Mouse (Mus musculus): ENCODE measurements around the gene Ttc7. TPM values are rescaled to one million over a fixed set of nuclear protein-coding genes. Genes with fewer than 3 reads are reported as not detected.

Gene Ttc7
- polyA plus RNA-seq, 1 experiment from 2014 or later = 3.6 TPM

- peaks cover 19% of the 10 kb centered on the region for H3K4me1 ChIP-seq (ENCODE audit: insufficient read depth)
- no peak overlapping the region for H3K9ac ChIP-seq
- H3K27me3 ChIP-seq (ENCODE audit: insufficient read depth, low read length) = no peaks in the 10 kb centered on the region
- no peaks in the 10 kb centered on the region for H3K36me3 ChIP-seq (ENCODE audit: insufficient read depth)
- H3K4me3 ChIP-seq (ENCODE audit: low read depth, low read length) = no peak overlapping the region
- ATAC-seq (ENCODE audit: insufficient read depth) (no peak), DNase-seq (no peak)
- no peak overlapping the region for H3K4me2 ChIP-seq
- 61% methylated on average over 8 of the region's 8 CpGs for WGBS
- no peak overlapping the region for H3K27ac ChIP-seq (ENCODE audit: low read depth)
- no peak for TF ChIP-seq CTCF (IDR thresholded peaks at IDR 0.05; ENCODE audit: low read depth)
- no peaks in the 10 kb centered on the region for H3K9me3 ChIP-seq (ENCODE audit: low read depth, low read length)
Observed at GRCm38 (mm10) chr17:87355456-87355855, 72.8 kb downstream of the Ttc7 start.

GRCm38 (mm10) chr17:87356261-87356660 lies 73.6 kb downstream of the Ttc7 start:
- no peaks in the 10 kb centered on the region for H3K27me3 ChIP-seq (ENCODE audit: insufficient read depth, low read length)
- TF ChIP-seq CTCF (IDR thresholded peaks at IDR 0.05; ENCODE audit: low read depth) = no peak
- no peaks in the 10 kb centered on the region for H3K36me3 ChIP-seq (ENCODE audit: insufficient read depth)
- no peak overlapping the region for H3K4me2 ChIP-seq
- no peak overlapping the region for H3K27ac ChIP-seq (ENCODE audit: low read depth)
- H3K9me3 ChIP-seq (ENCODE audit: low read depth, low read length) = no peaks in the 10 kb centered on the region
- H3K9ac ChIP-seq = no peak overlapping the region
- H3K4me3 ChIP-seq (ENCODE audit: low read depth, low read length) = no peak overlapping the region
- WGBS = 72% methylated on average over 5 of the region's 5 CpGs
- DNase-seq = no peak
- no peak for ATAC-seq (ENCODE audit: insufficient read depth)
- H3K4me1 ChIP-seq (ENCODE audit: insufficient read depth) = peaks cover 11% of the 10 kb centered on the region

GRCm38 (mm10) chr17:87357506-87357905 lies 74.8 kb downstream of the Ttc7 start:
- Histone ChIP-seq H3K4me1 (ENCODE audit: insufficient read depth) (no peaks in the 10 kb centered on the region), H3K4me2 (no peak overlapping the region), H3K9me3 (ENCODE audit: low read depth, low read length) (no peaks in the 10 kb centered on the region), H3K27ac (ENCODE audit: low read depth) (no peak overlapping the region), H3K4me3 (ENCODE audit: low read depth, low read length) (no peak overlapping the region), H3K9ac (no peak overlapping the region), H3K27me3 (ENCODE audit: insufficient read depth, low read length) (no peaks in the 10 kb centered on the region), H3K36me3 (ENCODE audit: insufficient read depth) (no peaks in the 10 kb centered on the region)
- TF ChIP-seq CTCF (IDR thresholded peaks at IDR 0.05; ENCODE audit: low read depth) = no peak
- DNase-seq (no peak), ATAC-seq (ENCODE audit: insufficient read depth) (no peak)
- 61% methylated on average over 9 of the region's 9 CpGs for WGBS

GRCm38 (mm10) chr17:87361132-87361531 lies 78.4 kb downstream of the Ttc7 start:
- no peak overlapping the region for H3K4me2 ChIP-seq
- ATAC-seq (ENCODE audit: insufficient read depth) (no peak), DNase-seq (no peak)
- no peak overlapping the region for H3K9ac ChIP-seq
- H3K4me1 ChIP-seq (ENCODE audit: insufficient read depth) = no peaks in the 10 kb centered on the region
- H3K4me3 ChIP-seq (ENCODE audit: low read depth, low read length) = no peak overlapping the region
- TF ChIP-seq CTCF (IDR thresholded peaks at IDR 0.05; ENCODE audit: low read depth) = no peak
- H3K27me3 ChIP-seq (ENCODE audit: insufficient read depth, low read length) = no peaks in the 10 kb centered on the region
- H3K36me3 ChIP-seq (ENCODE audit: insufficient read depth) = no peaks in the 10 kb centered on the region
- no peaks in the 10 kb centered on the region for H3K9me3 ChIP-seq (ENCODE audit: low read depth, low read length)
- H3K27ac ChIP-seq (ENCODE audit: low read depth) = no peak overlapping the region
- WGBS = 55% methylated on average over 3 of the region's 3 CpGs

GRCm38 (mm10) chr17:87364108-87364507 lies 81.4 kb downstream of the Ttc7 start:
- no peak for ATAC-seq (ENCODE audit: insufficient read depth)
- H3K9ac ChIP-seq = no peak overlapping the region
- no peak for DNase-seq
- WGBS = 78% methylated on average over 15 of the region's 15 CpGs
- no peaks in the 10 kb centered on the region for H3K27me3 ChIP-seq (ENCODE audit: insufficient read depth, low read length)
- H3K4me1 ChIP-seq (ENCODE audit: insufficient read depth) = 0 out of 2 replicates have a peak, but pooled peaks cover 7% of the 10 kb centered on the region
- H3K36me3 ChIP-seq (ENCODE audit: insufficient read depth) = no peaks in the 10 kb centered on the region
- no peak overlapping the region for H3K4me2 ChIP-seq
- H3K9me3 ChIP-seq (ENCODE audit: low read depth, low read length) = no peaks in the 10 kb centered on the region
- no peak for TF ChIP-seq CTCF (IDR thresholded peaks at IDR 0.05; ENCODE audit: low read depth)
- H3K4me3 ChIP-seq (ENCODE audit: low read depth, low read length) = no peak overlapping the region
- H3K27ac ChIP-seq (ENCODE audit: low read depth) = no peak overlapping the region

- no peak overlapping the region for H3K27ac ChIP-seq (ENCODE audit: low read depth)
- ATAC-seq (ENCODE audit: insufficient read depth) (no peak), DNase-seq (no peak)
- H3K4me3 ChIP-seq (ENCODE audit: low read depth, low read length) = no peak overlapping the region
- H3K4me1 ChIP-seq (ENCODE audit: insufficient read depth) = 0 out of 2 replicates have a peak, but pooled peaks cover 7% of the 10 kb centered on the region
- H3K9me3 ChIP-seq (ENCODE audit: low read depth, low read length) = no peaks in the 10 kb centered on the region
- H3K27me3 ChIP-seq (ENCODE audit: insufficient read depth, low read length) = no peaks in the 10 kb centered on the region
- no peak for TF ChIP-seq CTCF (IDR thresholded peaks at IDR 0.05; ENCODE audit: low read depth)
- no peak overlapping the region for H3K4me2 ChIP-seq
- no peak overlapping the region for H3K9ac ChIP-seq
- no peaks in the 10 kb centered on the region for H3K36me3 ChIP-seq (ENCODE audit: insufficient read depth)
- WGBS = 48% methylated on average over 8 of the region's 8 CpGs
Observed at GRCm38 (mm10) chr17:87365268-87365667, 82.6 kb downstream of the Ttc7 start.

- 11% methylated on average over 2 of the region's 2 CpGs for WGBS
- no peak for TF ChIP-seq CTCF (IDR thresholded peaks at IDR 0.05; ENCODE audit: low read depth)
- Histone ChIP-seq H3K27ac (ENCODE audit: low read depth) (no peak overlapping the region), H3K36me3 (ENCODE audit: insufficient read depth) (no peaks in the 10 kb centered on the region), H3K4me1 (ENCODE audit: insufficient read depth) (0 out of 2 replicates have a peak, but pooled peaks cover 7% of the 10 kb centered on the region), H3K27me3 (ENCODE audit: insufficient read depth, low read length) (no peaks in the 10 kb centered on the region), H3K4me3 (ENCODE audit: low read depth, low read length) (no peak overlapping the region), H3K9ac (no peak overlapping the region), H3K4me2 (no peak overlapping the region), H3K9me3 (ENCODE audit: low read depth, low read length) (no peaks in the 10 kb centered on the region)
- DNase-seq = no peak
- ATAC-seq (ENCODE audit: insufficient read depth) = no peak
Observed at GRCm38 (mm10) chr17:87366520-87366919, 83.8 kb downstream of the Ttc7 start.

- H3K4me1 ChIP-seq (ENCODE audit: insufficient read depth) = 0 out of 2 replicates have a peak, but pooled peaks cover 7% of the 10 kb centered on the region
- H3K9ac ChIP-seq = no peak overlapping the region
- no peaks in the 10 kb centered on the region for H3K9me3 ChIP-seq (ENCODE audit: low read depth, low read length)
- WGBS = 26% methylated on average over 4 of the region's 4 CpGs
- no peak overlapping the region; the same call in 1 of the 2 replicates for H3K27ac ChIP-seq (ENCODE audit: low read depth)
- no peak overlapping the region for H3K4me3 ChIP-seq (ENCODE audit: low read depth, low read length)
- DNase-seq (no peak), ATAC-seq (ENCODE audit: insufficient read depth) (no peak)
- no peak for TF ChIP-seq CTCF (IDR thresholded peaks at IDR 0.05; ENCODE audit: low read depth)
- H3K36me3 ChIP-seq (ENCODE audit: insufficient read depth) = no peaks in the 10 kb centered on the region
- no peak overlapping the region for H3K4me2 ChIP-seq
- H3K27me3 ChIP-seq (ENCODE audit: insufficient read depth, low read length) = no peaks in the 10 kb centered on the region
Observed at GRCm38 (mm10) chr17:87367228-87367627, 84.5 kb downstream of the Ttc7 start.

Data from lung, embryonic 14.5 days (tissue).